Mouse (Mus musculus) MEL (cell line): Measurements from ENCODE around the gene Cavin3. TPM values are rescaled to one million over a fixed set of nuclear protein-coding genes. Genes with fewer than 3 reads are reported as not detected.

Experiments
- DNase-seq: peaks from one replicate; pipeline ENCODE4 v3.0.0; 2011; ENCODE audit warnings: low read depth, low spot score
- H3K27ac ChIP-seq: 2 replicates; pipeline ENCODE4 v1.5.1; 2012; ENCODE audit warnings: low read depth, mild to moderate bottlenecking, control low read depth, low read length, moderate library complexity; ENCODE audit not compliant: control insufficient read depth
- H3K27me3 ChIP-seq, 2 experiments: fragments of 150-350 bp in 1 of 2; sonication (generic) in 1 of 2; 2 replicates each; pipeline ENCODE4 v1.6.1; 2012; ENCODE audit warnings: low read length in 2 of 2, mild to moderate bottlenecking in 2 of 2, improper control_type of control experiment in 1 of 2, moderate library complexity in 1 of 2; ENCODE audit not compliant: insufficient read depth in 2 of 2, control insufficient read depth in 1 of 2
- H3K36me3 ChIP-seq, 2 experiments: 2 replicates each; pipeline ENCODE4 v1.6.1; 2012 to 2014; ENCODE audit warnings: low read length in 2 of 2, improper control_type of control experiment in 1 of 2, inconsistent platforms in 1 of 2, mild to moderate bottlenecking in 1 of 2; ENCODE audit not compliant: insufficient read depth in 2 of 2, control insufficient read depth in 1 of 2
- H3K4me1 ChIP-seq, 2 experiments: fragments of 150-350 bp in 1 of 2; sonication (generic) in 1 of 2; 2 replicates each; pipeline ENCODE4 v1.6.1; 2012; ENCODE audit warnings: low read length in 2 of 2, improper control_type of control experiment in 1 of 2, mild to moderate bottlenecking in 1 of 2; ENCODE audit not compliant: insufficient read depth in 2 of 2, control insufficient read depth in 1 of 2
- H3K4me3 ChIP-seq, 2 experiments: fragments of 150-350 bp in 1 of 2; sonication (generic) in 1 of 2; 2 replicates each; pipeline ENCODE4 v1.5.1; 2012; ENCODE audit warnings: low read depth in 2 of 2, low read length in 2 of 2, mild to moderate bottlenecking in 2 of 2, moderate library complexity in 2 of 2, control low read depth in 1 of 2, improper control_type of control experiment in 1 of 2; ENCODE audit not compliant: control insufficient read depth in 1 of 2, insufficient read depth in 1 of 2
- H3K79me2 ChIP-seq: 2 replicates; pipeline ENCODE4 v1.6.1; 2012; ENCODE audit warnings: mild to moderate bottlenecking, low read length, moderate library complexity; ENCODE audit not compliant: control insufficient read depth, poor library complexity, insufficient read depth
- H3K9ac ChIP-seq: 2 replicates; pipeline ENCODE4 v1.6.1; 2012; ENCODE audit warnings: low read depth, mild to moderate bottlenecking, control low read depth, low read length, moderate library complexity; ENCODE audit not compliant: control insufficient read depth, poor library complexity, severe bottlenecking
- H3K9me3 ChIP-seq: fragments of 150-350 bp; sonication (generic); replicated peaks from 2 replicates; pipeline ENCODE4 v1.6.1; 2012; ENCODE audit warnings: mild to moderate bottlenecking, low read length, improper control_type of control experiment, moderate library complexity; ENCODE audit not compliant: insufficient read depth
- CHD1 ChIP-seq: IDR thresholded peaks from 2 replicates; pipeline ENCODE4 v1.6.1; 2012; ENCODE audit warnings: low read depth, mild to moderate bottlenecking, inconsistent platforms, low read length, improper control_type of control experiment
- CTCF ChIP-seq, 3 experiments: IDR thresholded peaks in 2 of 3; conservative IDR thresholded peaks in 1 of 3; 2 replicates each; pipeline ENCODE4 v1.5.1; 2011 to 2012; ENCODE audit warnings: low read length in 3 of 3, low read depth in 2 of 3, mild to moderate bottlenecking in 2 of 3, improper control_type of control experiment in 1 of 3, inconsistent platforms in 1 of 3, mixed read lengths in 1 of 3, moderate library complexity in 1 of 3; ENCODE audit not compliant: control insufficient read depth in 1 of 3, insufficient read depth in 1 of 3, poor library complexity in 1 of 3, severe bottlenecking in 1 of 3
- ELF1 ChIP-seq: IDR thresholded peaks from 2 replicates; pipeline ENCODE4 v1.6.1; 2014; ENCODE audit warnings: low read depth, mild to moderate bottlenecking, inconsistent platforms, low read length, improper control_type of control experiment, moderate library complexity
- EP300 ChIP-seq, 2 experiments: IDR thresholded peaks; 2 replicates each; pipeline ENCODE4 v1.6.1; 2011; ENCODE audit warnings: improper control_type of control experiment in 2 of 2, low read length in 2 of 2, low read depth in 1 of 2, mild to moderate bottlenecking in 1 of 2
- ETS1 ChIP-seq: IDR thresholded peaks from 2 replicates; pipeline ENCODE4 v1.6.1; 2012; ENCODE audit warnings: low read depth, mild to moderate bottlenecking, inconsistent platforms, low read length, improper control_type of control experiment, moderate library complexity
- GABPA ChIP-seq: IDR thresholded peaks from 2 replicates; pipeline ENCODE4 v1.6.1; 2012; ENCODE audit warnings: low read depth, mild to moderate bottlenecking, inconsistent platforms, low read length, improper control_type of control experiment, moderate library complexity
- KAT2A ChIP-seq: conservative IDR thresholded peaks from 2 replicates; pipeline ENCODE4 v1.6.1; 2012; ENCODE audit warnings: low read depth, low read length, improper control_type of control experiment, inconsistent platforms
- MAX ChIP-seq: IDR thresholded peaks from 2 replicates; pipeline ENCODE4 v1.6.1; 2011; ENCODE audit warnings: low read length, improper control_type of control experiment
- MYC ChIP-seq: IDR thresholded peaks from 2 replicates; pipeline ENCODE4 v1.6.1; 2011; ENCODE audit warnings: low read depth, mild to moderate bottlenecking, low read length, improper control_type of control experiment, moderate library complexity
- POLR2AphosphoS2 ChIP-seq: IDR thresholded peaks from 2 replicates; pipeline ENCODE4 v1.6.1; 2011; ENCODE audit warnings: low read length, improper control_type of control experiment
- POLR2AphosphoS5 ChIP-seq: IDR thresholded peaks from 2 replicates; pipeline ENCODE4 v1.6.1; 2012; ENCODE audit warnings: low read depth, borderline replicate concordance, mild to moderate bottlenecking, inconsistent platforms, low read length, moderate library complexity, mixed read lengths
- RCOR1 ChIP-seq: IDR thresholded peaks from 2 replicates; pipeline ENCODE4 v1.6.1; 2012; ENCODE audit warnings: low read depth, mild to moderate bottlenecking, inconsistent platforms, low read length, improper control_type of control experiment
- SMC3 ChIP-seq: IDR thresholded peaks from 2 replicates; pipeline ENCODE4 v1.6.1; 2011; ENCODE audit warnings: low read depth, low read length, improper control_type of control experiment
- TAL1 ChIP-seq: IDR thresholded peaks from 2 replicates; pipeline ENCODE4 v1.6.1; 2012; ENCODE audit warnings: mild to moderate bottlenecking, inconsistent platforms, low read length, moderate library complexity, mixed read lengths
- TBP ChIP-seq: IDR thresholded peaks from 2 replicates; pipeline ENCODE4 v1.8.0; 2011; ENCODE audit warnings: low read depth, low read length, improper control_type of control experiment
- TCF12 ChIP-seq: IDR thresholded peaks from 2 replicates; pipeline ENCODE4 v1.6.1; 2014; ENCODE audit warnings: low read depth, mild to moderate bottlenecking, inconsistent platforms, low read length, improper control_type of control experiment, moderate library complexity
- ZC3H11A ChIP-seq: IDR thresholded peaks from 2 replicates; pipeline ENCODE4 v1.6.1; 2012; ENCODE audit warnings: low read depth, mild to moderate bottlenecking, inconsistent platforms, low read length, improper control_type of control experiment
- ZNF384 ChIP-seq: IDR thresholded peaks from 2 replicates; pipeline ENCODE4 v1.6.1; 2012; ENCODE audit warnings: low read depth, mild to moderate bottlenecking, inconsistent platforms, low read length, improper control_type of control experiment
- polyA plus RNA-seq, 2 experiments: library from polyadenylated mRNA; stranded (reverse) in 1 of 2; unstranded in 1 of 2; fragments of >175 nt in 1 of 2; fragments of >200 nt in 1 of 2; gene quantifications; 2 replicates each; pipeline versions ENCODE4 v1.2.1 to v1.2.4; 2012; ENCODE audit warnings: low replicate concordance in 2 of 2, low read depth in 1 of 2; ENCODE audit not compliant: insufficient read length in 2 of 2, insufficient read depth in 1 of 2, missing spikeins in 1 of 2
- total RNA-seq: library from RNA; depleted of rRNA; stranded (reverse); fragments of 300-350 nt; gene quantifications from 2 replicates; pipeline ENCODE4 v1.2.3, GENCODE M21; 2012; rRNA removed

Gene Cavin3
- total and polyA plus RNA-seq, 3 experiments = not detected

DNA sequence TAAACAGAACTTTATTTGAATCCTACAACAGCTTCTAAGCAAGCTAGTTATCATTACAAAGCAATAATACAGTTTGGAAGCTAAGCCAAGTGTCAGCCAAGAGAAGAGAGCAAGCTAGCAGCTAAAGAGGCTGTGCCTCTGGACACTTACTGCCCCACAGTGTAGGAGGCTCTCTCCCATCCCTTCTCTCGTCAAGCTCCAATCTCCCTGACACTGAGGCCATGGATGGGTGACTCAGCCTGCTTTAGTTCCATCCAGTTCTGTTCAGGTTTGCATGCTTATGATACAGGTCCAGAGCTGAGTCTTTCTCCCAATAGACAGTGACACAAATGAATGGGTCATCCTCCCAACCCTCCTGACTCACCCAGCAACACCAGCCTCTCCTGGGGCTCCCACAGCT lies 50.0 kb downstream of the Cavin3 start:
- no peak for TF ChIP-seq POLR2AphosphoS5
- TF ChIP-seq RCOR1 = no peak
- no peak for TF ChIP-seq TAL1
- TF ChIP-seq ETS1 = no peak
- TF ChIP-seq MYC = no peak
- TF ChIP-seq ELF1 = no peak
- TF ChIP-seq MAX = no peak
- TF ChIP-seq ZC3H11A = no peak
- TF ChIP-seq ZNF384 = no peak
- no peak for TF ChIP-seq KAT2A
- TF ChIP-seq POLR2AphosphoS2 = no peak
- TF ChIP-seq EP300 (IDR thresholded peaks at IDR 0.05; ENCODE audit: low read depth in 1 of 2, low read length in 2 of 2) = no peak
- no peak for TF ChIP-seq TCF12
- no peak for TF ChIP-seq SMC3
- TF ChIP-seq CHD1 = no peak
- TF ChIP-seq CTCF (IDR thresholded peaks at IDR 0.05 in 2 of 3, conservative IDR thresholded peaks at IDR 0.05 in 1 of 3; ENCODE audit: control insufficient read depth in 1 of 3, insufficient read depth in 1 of 3, low read depth in 2 of 3, low read length in 3 of 3, poor library complexity in 1 of 3, severe bottlenecking in 1 of 3) = no peak
- no peak for TF ChIP-seq TBP
- no peak for TF ChIP-seq GABPA
- DNase-seq = no peak
- Histone ChIP-seq H3K36me3 (no peaks in the 10 kb centered on the region), H3K9ac (no peak overlapping the region), H3K79me2 (no peaks in the 10 kb centered on the region), H3K9me3 (no peaks in the 10 kb centered on the region), H3K27ac (no peak overlapping the region), H3K27me3 (no peaks in the 10 kb centered on the region; a peak in 1 of 4 replicates), H3K4me1 (no peaks in the 10 kb centered on the region), H3K4me3 (no peak overlapping the region)

Other genes starting within 250 kb of the Cavin3 start
- gene Olfr688, start 194.2 kb downstream of the Cavin3 start, total RNA-seq = not detected in 2 replicates
- gene Olfr688, start 194.2 kb downstream of the Cavin3 start, polyA plus RNA-seq = not detected
- not detected in 2 replicates for gene Olfr689, start 171.1 kb downstream of the Cavin3 start, total RNA-seq
- not detected for gene Olfr689, start 171.1 kb downstream of the Cavin3 start, polyA plus RNA-seq
- gene Olfr690, start 148.2 kb downstream of the Cavin3 start, total RNA-seq = not detected in 2 replicates
- not detected for gene Olfr690, start 148.2 kb downstream of the Cavin3 start, polyA plus RNA-seq
- not detected in 2 replicates for gene Olfr691, start 140.0 kb downstream of the Cavin3 start, total RNA-seq
- gene Olfr691, start 140.0 kb downstream of the Cavin3 start, polyA plus RNA-seq = not detected
- gene Olfr692, start 114.1 kb downstream of the Cavin3 start, total RNA-seq = not detected in 2 replicates
- not detected for gene Olfr692, start 114.1 kb downstream of the Cavin3 start, polyA plus RNA-seq
- 0.31 TPM in 1 of 2 replicates, not detected in the other for gene Gm5901, start 107.3 kb downstream of the Cavin3 start, total RNA-seq
- gene Gm5901, start 107.3 kb downstream of the Cavin3 start, polyA plus RNA-seq = 1 to 10 TPM in 1 of 2 experiments, not detected in 1; 1.7 TPM
- gene Fam160a2, start 82.2 kb downstream of the Cavin3 start, total RNA-seq = 6.2 and 7.8 TPM in 2 replicates
- gene Fam160a2, start 82.2 kb downstream of the Cavin3 start, polyA plus RNA-seq = 10 to 100 TPM in 1 of 2 experiments, not detected in 1; 17.7 TPM
- not detected in 2 replicates for gene Cnga4, start 77.7 kb downstream of the Cavin3 start, total RNA-seq
- not detected for gene Cnga4, start 77.7 kb downstream of the Cavin3 start, polyA plus RNA-seq
- not detected in 2 replicates for gene Cckbr, start 56.6 kb downstream of the Cavin3 start, total RNA-seq
- not detected for gene Cckbr, start 56.6 kb downstream of the Cavin3 start, polyA plus RNA-seq
- gene Smpd1, start 72.1 kb upstream of the Cavin3 start, total RNA-seq = 17.9 and 22.2 TPM in 2 replicates
- gene Smpd1, start 72.1 kb upstream of the Cavin3 start, polyA plus RNA-seq = 10 to 100 TPM; 32.3 to 98.7 TPM
- not detected in 2 replicates for gene Apbb1, start 99.4 kb upstream of the Cavin3 start, total RNA-seq
- gene Apbb1, start 99.4 kb upstream of the Cavin3 start, polyA plus RNA-seq = under 1 TPM in 1 of 2 experiments, not detected in 1; 0.13 TPM
- gene Hpx, start 117.8 kb upstream of the Cavin3 start, total RNA-seq = not detected in 2 replicates
- gene Hpx, start 117.8 kb upstream of the Cavin3 start, polyA plus RNA-seq = under 1 TPM in 1 of 2 experiments, not detected in 1; 0.14 TPM
- gene Trim3, start 151.3 kb upstream of the Cavin3 start, total RNA-seq = 7.0 and 7.5 TPM in 2 replicates
- gene Trim3, start 151.3 kb upstream of the Cavin3 start, polyA plus RNA-seq = 10 to 100 TPM in 1 of 2 experiments, not detected in 1; 15.4 TPM
- 103 and 107 TPM in 2 replicates for gene Timm10b, start 157.8 kb upstream of the Cavin3 start, total RNA-seq
- gene Timm10b, start 157.8 kb upstream of the Cavin3 start, polyA plus RNA-seq = 100 to 1,000 TPM in 1 of 2 experiments, not detected in 1; 135 TPM
- gene Arfip2, start 158.1 kb upstream of the Cavin3 start, total RNA-seq = 75.6 and 78.4 TPM in 2 replicates
- gene Arfip2, start 158.1 kb upstream of the Cavin3 start, polyA plus RNA-seq = 100 to 1,000 TPM in 1 of 2 experiments, not detected in 1; 108 TPM
- gene Gm45799, start 158.3 kb upstream of the Cavin3 start, total RNA-seq = 59.1 and 67.2 TPM in 2 replicates
- gene Gm45799, start 158.3 kb upstream of the Cavin3 start, polyA plus RNA-seq = 100 to 1,000 TPM in 1 of 2 experiments, not detected in 1; 109 TPM
- 1.5 and 1.7 TPM in 2 replicates for gene Dnhd1, start 168.5 kb upstream of the Cavin3 start, total RNA-seq
- gene Dnhd1, start 168.5 kb upstream of the Cavin3 start, polyA plus RNA-seq = 1 to 10 TPM in 1 of 2 experiments, not detected in 1; 2.6 TPM